Mouse (Mus musculus): Measurements from ENCODE around the gene Trmt2a. TPM values are rescaled to one million over a fixed set of nuclear protein-coding genes. Genes with fewer than 3 reads are reported as not detected.
A peak's percentile ranks its signal among the peaks of the same experiment; 100 is the strongest.

Trmt2a gene
- total RNA-seq (2015) (62.8 and 73.1 TPM in 2 replicates), total RNA-seq (2017) (48.8 and 69.0 TPM in 2 replicates)

GRCm38 (mm10) chr16:18248433-18249363, at the start of gene Trmt2a, which contains the start of gene Ranbp1:
Gene Trmt2a, plus strand, starts transcription at chr16:18248679.
Gene Ranbp1, minus strand, starts transcription at chr16:18248732.
- ATAC-seq (ENCODE audit: poor library complexity, severe bottlenecking), result peak; percentile 87

GRCm38 (mm10) chr16:18200062-18200461, 48.4 kb upstream of the Trmt2a start:
- no peak for ATAC-seq (ENCODE audit: poor library complexity, severe bottlenecking)

GRCm38 (mm10) chr16:18201620-18202019, 46.9 kb upstream of the Trmt2a start:
- ATAC-seq (ENCODE audit: poor library complexity, severe bottlenecking), result no peak

GRCm38 (mm10) chr16:18202061-18202460, 46.4 kb upstream of the Trmt2a start:
- ATAC-seq (ENCODE audit: poor library complexity, severe bottlenecking), result peak; percentile 57

- no peak for ATAC-seq (ENCODE audit: poor library complexity, severe bottlenecking)
Observed at GRCm38 (mm10) chr16:18203430-18204091, 44.9 kb upstream of the Trmt2a start.

- ATAC-seq (ENCODE audit: poor library complexity, severe bottlenecking), result peak; percentile 77
Observed at GRCm38 (mm10) chr16:18210701-18211416, 37.6 kb upstream of the Trmt2a start.

GRCm38 (mm10) chr16:18211417-18212171, 36.9 kb upstream of the Trmt2a start:
- peak; percentile 79 for ATAC-seq (ENCODE audit: poor library complexity, severe bottlenecking)

GRCm38 (mm10) chr16:18213689-18214088, 34.8 kb upstream of the Trmt2a start:
- ATAC-seq (ENCODE audit: poor library complexity, severe bottlenecking), result no peak

GRCm38 (mm10) chr16:18214858-18215257, 33.6 kb upstream of the Trmt2a start:
- ATAC-seq (ENCODE audit: poor library complexity, severe bottlenecking), result no peak

- no peak for ATAC-seq (ENCODE audit: poor library complexity, severe bottlenecking)
Observed at GRCm38 (mm10) chr16:18217579-18217978, 30.9 kb upstream of the Trmt2a start, which contains the start of gene Ccdc188. Gene Ccdc188, plus strand, starts transcription at chr16:18217879.

- no peak for ATAC-seq (ENCODE audit: poor library complexity, severe bottlenecking)
Observed at GRCm38 (mm10) chr16:18218580-18218996, 29.9 kb upstream of the Trmt2a start.

GRCm38 (mm10) chr16:18220001-18220400, 28.5 kb upstream of the Trmt2a start:
- peak; percentile 49; the same call in 1 of the 2 replicates for ATAC-seq (ENCODE audit: poor library complexity, severe bottlenecking)

GRCm38 (mm10) chr16:18220856-18221542, 27.5 kb upstream of the Trmt2a start:
- ATAC-seq (ENCODE audit: poor library complexity, severe bottlenecking), result no peak

- ATAC-seq (ENCODE audit: poor library complexity, severe bottlenecking), result no peak
Observed at GRCm38 (mm10) chr16:18221543-18221898, 27.0 kb upstream of the Trmt2a start.

GRCm38 (mm10) chr16:18222188-18222587, 26.3 kb upstream of the Trmt2a start:
- no peak for ATAC-seq (ENCODE audit: poor library complexity, severe bottlenecking)

- no peak for ATAC-seq (ENCODE audit: poor library complexity, severe bottlenecking)
Observed at GRCm38 (mm10) chr16:18227187-18227586, 21.3 kb upstream of the Trmt2a start.

GRCm38 (mm10) chr16:18227897-18228422, 20.5 kb upstream of the Trmt2a start:
- ATAC-seq (ENCODE audit: poor library complexity, severe bottlenecking), result no peak

- no peak for ATAC-seq (ENCODE audit: poor library complexity, severe bottlenecking)
Observed at GRCm38 (mm10) chr16:18228856-18229255, 19.6 kb upstream of the Trmt2a start.

GRCm38 (mm10) chr16:18229622-18230021, 18.9 kb upstream of the Trmt2a start:
- no peak for ATAC-seq (ENCODE audit: poor library complexity, severe bottlenecking)

All from megakaryocyte, adult 5-6 weeks (primary cell).